Mouse (Mus musculus) neural tube, embryonic 14.5 days (tissue): Measurements from ENCODE around the gene Gm49320. TPM values are rescaled to one million over a fixed set of nuclear protein-coding genes. Genes with fewer than 3 reads are reported as not detected.

ENCODE experiments used
- ATAC-seq: fragments of 200-750 bp; cut with Nextera tagmentation; 2 replicates; pipeline ENCODE4 v1.8.0; 2017; ENCODE audit warnings: low read depth, mild to moderate bottlenecking, moderate TSS enrichment, moderate library complexity
- H3K27ac ChIP-seq: fragments of 300-500 bp; sonication (generic); 2 replicates; pipeline ENCODE4 v1.5.1; 2014; ENCODE audit warnings: low read depth, mild to moderate bottlenecking, control low read depth, low read length, moderate library complexity, mixed read lengths
- H3K27me3 ChIP-seq: fragments of 300-500 bp; sonication (generic); 2 replicates; pipeline ENCODE4 v1.6.1; 2014; ENCODE audit warnings: low read length; ENCODE audit not compliant: control insufficient read depth, insufficient read depth
- H3K36me3 ChIP-seq: fragments of 300-500 bp; sonication (generic); 2 replicates; pipeline ENCODE4 v1.6.1; 2014; ENCODE audit warnings: low read length, mixed read lengths; ENCODE audit not compliant: control insufficient read depth, insufficient read depth
- H3K4me1 ChIP-seq: fragments of 300-500 bp; sonication (generic); 2 replicates; pipeline ENCODE4 v1.6.1; 2014; ENCODE audit warnings: low read length; ENCODE audit not compliant: control insufficient read depth, insufficient read depth
- H3K4me2 ChIP-seq: fragments of 300-500 bp; sonication (generic); 2 replicates; pipeline ENCODE4 v1.6.1; 2014; ENCODE audit warnings: mild to moderate bottlenecking, low read depth, low read length, control low read depth
- H3K4me3 ChIP-seq: fragments of 300-500 bp; sonication (generic); 2 replicates; pipeline ENCODE4 v1.5.1; 2014; ENCODE audit warnings: low read depth, low read length, control low read depth, mixed read lengths
- H3K9ac ChIP-seq: fragments of 300-500 bp; sonication (generic); replicated peaks from 2 replicates; pipeline ENCODE4 v1.6.1; 2014; ENCODE audit warnings: low read depth, mild to moderate bottlenecking, control low read depth, low read length, mixed read lengths
- H3K9me3 ChIP-seq: fragments of 300-500 bp; sonication (generic); 2 replicates; pipeline ENCODE4 v1.6.1; 2016; ENCODE audit warnings: low read length; ENCODE audit not compliant: control insufficient read depth
- WGBS: fragments of 180-500 bp; shearing (Covaris S2); extraction: QIAGEN DNeasy Blood & Tissue Kit; methylation state at CpG from one replicate; pipeline ENCODE4 v1.1.7; 2014; 5-methylcytosine and 5-hydroxymethylcytosine counted together
- polyA plus RNA-seq: library from polyadenylated mRNA; unstranded; fragments of >200 nt; fragmentation: Nextera tagmentation; extraction: Ambion mirVana; gene quantifications from 2 replicates; pipeline ENCODE4 v1.2.1, GENCODE M21; 2014

Gm49320 gene
- polyA plus RNA-seq, 1 experiment from 2014 or later: 1.3 TPM

- peak; percentile 92 for ATAC-seq
- Histone ChIP-seq H3K9me3 (no peaks in the 10 kb centered on the region), H3K4me2 (peak within 1 kb of the TSS; percentile 94), H3K36me3 (peaks cover 11% of the 10 kb centered on the region; the same call in 1 of the 2 replicates), H3K9ac (peak within 1 kb of the TSS; percentile 95), H3K27me3 (no peaks in the 10 kb centered on the region), H3K4me1 (peaks cover 33% of the 10 kb centered on the region), H3K4me3 (peak within 1 kb of the TSS; percentile 73), H3K27ac (peak within 1 kb of the TSS; percentile 94)
- under 1% methylated on average over 44 of the region's 44 CpGs for WGBS
Observed at GRCm38 (mm10) chr8:4216791-4217621, 21.7 kb upstream of the Gm49320 start, which contains the start of gene Prr36. TSS of gene Prr36 (minus strand) at chr8:4217459.

- ATAC-seq: no peak
- Histone ChIP-seq H3K27ac (no peak overlapping the region), H3K9me3 (no peaks in the 10 kb centered on the region), H3K4me3 (no peak overlapping the region), H3K9ac (no peak overlapping the region), H3K4me1 (peaks cover 12% of the 10 kb centered on the region), H3K4me2 (no peak overlapping the region), H3K27me3 (no peaks in the 10 kb centered on the region), H3K36me3 (peaks cover 5% of the 10 kb centered on the region; the same call in 1 of the 2 replicates)
- WGBS: 93% methylated on average over 3 of the region's 3 CpGs
Observed at GRCm38 (mm10) chr8:4219617-4220016, 19.0 kb upstream of the Gm49320 start.

- ATAC-seq: no peak
- no peak overlapping the region for H3K4me2 ChIP-seq
- H3K9ac ChIP-seq: no peak overlapping the region
- H3K4me1 ChIP-seq: no peaks in the 10 kb centered on the region
- H3K9me3 ChIP-seq: no peaks in the 10 kb centered on the region
- H3K36me3 ChIP-seq: no peaks in the 10 kb centered on the region
- no peak overlapping the region for H3K4me3 ChIP-seq
- H3K27me3 ChIP-seq: no peaks in the 10 kb centered on the region
- no peak overlapping the region for H3K27ac ChIP-seq
Observed at GRCm38 (mm10) chr8:4222059-4222458, 16.6 kb upstream of the Gm49320 start.

DNA sequence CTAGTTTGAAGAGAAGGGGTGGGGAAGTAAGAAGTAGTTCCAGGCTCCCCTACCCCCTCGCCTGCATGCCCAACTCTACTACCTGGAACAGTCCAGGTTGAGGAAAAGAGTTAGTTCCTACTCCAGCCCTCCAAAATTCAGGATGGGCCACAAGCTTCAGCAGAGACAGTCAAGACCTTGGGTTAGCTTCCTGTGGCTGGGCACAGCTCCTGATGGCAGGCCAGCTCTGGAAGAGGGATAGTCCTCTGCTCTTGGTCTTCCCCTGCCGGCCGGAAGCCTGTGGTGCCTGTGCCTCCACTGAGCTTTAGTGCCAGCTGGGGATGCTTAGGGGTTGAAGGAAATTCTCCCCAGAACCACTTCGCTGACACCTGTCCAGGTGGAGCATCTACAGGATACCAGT lies 12.3 kb upstream of the Gm49320 start:
- 22% methylated on average over 4 of the region's 4 CpGs for WGBS
- Histone ChIP-seq H3K36me3 (no peaks in the 10 kb centered on the region), H3K9me3 (no peaks in the 10 kb centered on the region), H3K9ac (no peak overlapping the region), H3K27me3 (0 out of 2 replicates have a peak, but pooled peaks cover 2% of the 10 kb centered on the region), H3K4me1 (no peaks in the 10 kb centered on the region), H3K4me3 (no peak overlapping the region), H3K27ac (no peak overlapping the region), H3K4me2 (peak overlapping the region; percentile 9; the same call in 1 of the 2 replicates)
- no peak for ATAC-seq

DNA sequence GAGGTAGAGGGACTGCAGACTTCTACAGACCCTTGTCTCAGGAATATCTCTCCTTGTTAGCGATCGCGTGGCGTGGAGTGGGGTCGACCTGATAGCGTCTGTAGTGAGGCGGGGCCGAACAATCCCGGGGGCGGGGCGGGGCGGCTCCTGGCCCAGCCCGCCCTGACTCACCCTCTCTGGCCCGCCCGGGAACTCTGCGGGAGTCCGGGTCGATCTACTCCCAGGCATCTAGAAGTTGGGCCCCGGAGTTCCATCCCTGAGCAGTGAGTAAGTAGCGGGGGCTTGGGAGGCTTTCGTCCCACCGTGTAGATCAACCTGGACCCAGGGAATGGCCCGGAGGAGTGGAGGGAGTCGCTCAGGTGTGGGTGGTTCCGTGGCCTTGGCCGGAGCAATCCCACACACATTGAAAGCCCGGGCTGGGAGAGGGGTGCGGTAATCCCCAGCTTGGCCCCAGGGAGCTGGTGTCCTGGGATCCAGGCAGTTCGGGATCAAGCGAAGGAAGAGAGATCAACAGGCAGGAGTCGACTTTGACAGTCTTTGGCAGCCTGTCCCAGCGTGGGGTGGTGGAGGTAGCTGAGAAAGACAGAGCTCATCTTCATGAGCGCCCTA lies 11.8 kb upstream of the Gm49320 start, which contains the start of gene Lrrc8e:
Gene Lrrc8e, plus strand, starts transcription at position 89 of the 609 bp plus-strand sequence.
- Histone ChIP-seq H3K9me3 (no peaks in the 10 kb centered on the region), H3K36me3 (no peaks in the 10 kb centered on the region), H3K27me3 (0 out of 2 replicates have a peak, but pooled peaks cover 2% of the 10 kb centered on the region), H3K4me2 (peak within 1 kb of the TSS; percentile 9; the same call in 1 of the 2 replicates), H3K4me3 (no peak within 1 kb of the TSS), H3K4me1 (no peaks in the 10 kb centered on the region), H3K9ac (no peak within 1 kb of the TSS), H3K27ac (no peak within 1 kb of the TSS)
- WGBS: 5% methylated on average over 30 of the region's 33 CpGs
- ATAC-seq: no peak; the same call in 1 of the 2 replicates

DNA sequence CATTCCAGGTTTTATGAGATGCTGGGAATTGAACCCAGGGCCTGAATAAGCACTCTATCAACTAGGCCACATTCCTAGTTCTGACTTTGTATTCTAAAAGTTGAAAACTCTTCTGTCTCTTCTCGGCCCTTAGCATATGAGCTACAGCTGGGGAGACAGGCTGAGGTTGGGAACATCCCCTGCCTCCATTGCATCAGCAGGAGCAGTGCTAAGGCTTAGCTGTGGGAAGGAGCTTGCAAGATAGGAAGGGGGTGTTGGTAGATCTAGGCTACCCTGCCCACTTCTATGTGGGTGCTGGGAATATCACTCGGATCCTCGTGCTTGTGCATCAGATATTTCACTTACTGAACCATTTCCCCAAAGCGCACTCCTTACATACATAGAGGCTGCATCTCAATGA lies 10.7 kb upstream of the Gm49320 start:
- H3K4me1 ChIP-seq: no peaks in the 10 kb centered on the region
- 0 out of 2 replicates have a peak, but pooled peaks cover 2% of the 10 kb centered on the region for H3K27me3 ChIP-seq
- 92% methylated on average over 4 of the region's 4 CpGs for WGBS
- H3K4me3 ChIP-seq: no peak overlapping the region
- no peak overlapping the region for H3K4me2 ChIP-seq
- no peaks in the 10 kb centered on the region for H3K9me3 ChIP-seq
- ATAC-seq: no peak
- H3K9ac ChIP-seq: no peak overlapping the region
- no peak overlapping the region for H3K27ac ChIP-seq
- H3K36me3 ChIP-seq: no peaks in the 10 kb centered on the region

DNA sequence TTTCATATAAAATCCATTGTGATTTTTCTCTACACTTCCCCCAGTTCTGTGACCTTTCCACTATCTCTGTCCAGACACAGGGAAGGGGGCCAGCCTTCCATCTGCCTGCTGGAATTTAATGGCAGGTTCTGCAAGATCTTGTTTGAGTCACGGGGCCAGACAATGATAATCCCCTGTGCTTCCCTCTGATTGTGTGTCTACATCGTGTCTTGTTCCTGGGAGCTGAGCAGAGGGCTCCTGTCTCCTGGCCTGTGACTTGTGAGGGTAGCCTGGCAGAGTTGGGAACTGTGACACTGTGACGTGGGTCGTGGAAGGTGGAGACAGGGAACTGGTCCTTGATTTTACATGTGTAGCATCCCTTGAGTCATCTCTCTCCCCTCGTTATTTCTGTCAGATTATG lies 8.9 kb upstream of the Gm49320 start:
- no peaks in the 10 kb centered on the region for H3K4me1 ChIP-seq
- no peak overlapping the region for H3K9ac ChIP-seq
- 72% methylated on average over 5 of the region's 5 CpGs for WGBS
- H3K9me3 ChIP-seq: no peaks in the 10 kb centered on the region
- no peak overlapping the region for H3K4me3 ChIP-seq
- no peak overlapping the region for H3K4me2 ChIP-seq
- H3K27me3 ChIP-seq: 0 out of 2 replicates have a peak, but pooled peaks cover 2% of the 10 kb centered on the region
- H3K27ac ChIP-seq: no peak overlapping the region
- no peak for ATAC-seq
- H3K36me3 ChIP-seq: no peaks in the 10 kb centered on the region

DNA sequence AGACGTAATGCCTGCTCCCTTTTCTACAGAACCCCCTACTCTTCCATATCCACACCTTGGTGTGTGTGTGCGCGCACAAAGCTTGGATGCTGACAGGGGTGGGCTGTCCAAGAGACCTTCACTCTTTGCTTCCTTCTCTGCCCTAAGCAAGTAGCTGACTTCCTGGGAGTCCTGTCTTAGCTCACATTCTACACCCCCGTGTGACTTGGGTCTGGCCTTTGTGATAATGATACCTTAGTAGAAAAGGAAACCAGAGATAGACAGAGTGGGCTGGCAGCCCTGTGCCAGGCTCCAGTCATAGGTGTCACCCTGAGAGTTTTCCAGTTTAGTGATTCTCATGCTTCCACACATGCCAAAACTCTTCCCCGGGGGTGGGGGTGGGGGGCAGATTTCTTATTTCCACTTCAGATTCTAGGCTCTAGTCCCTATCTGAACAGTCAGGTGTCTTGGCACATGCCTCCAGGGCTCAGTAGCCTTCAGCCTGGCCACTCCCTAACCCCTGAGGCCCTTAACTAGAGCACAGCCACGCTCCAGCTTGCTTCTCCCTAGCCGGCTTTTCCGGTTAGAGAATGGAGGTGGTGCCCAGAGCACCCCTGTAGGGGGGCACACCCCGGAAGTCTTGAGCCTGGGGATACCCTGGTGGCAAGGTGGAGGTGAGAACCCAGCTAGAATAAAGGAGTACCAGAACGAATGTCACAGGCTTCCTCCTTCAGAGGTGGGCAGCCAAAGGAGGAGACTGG lies 7.9 kb upstream of the Gm49320 start:
- no peaks in the 10 kb centered on the region for H3K36me3 ChIP-seq
- H3K4me3 ChIP-seq: no peak overlapping the region
- WGBS: 60% methylated on average over 10 of the region's 10 CpGs
- H3K4me1 ChIP-seq: no peaks in the 10 kb centered on the region
- H3K9me3 ChIP-seq: no peaks in the 10 kb centered on the region
- no peak for ATAC-seq
- no peak overlapping the region for H3K27ac ChIP-seq
- no peak overlapping the region for H3K4me2 ChIP-seq
- no peak overlapping the region for H3K9ac ChIP-seq
- H3K27me3 ChIP-seq: 0 out of 2 replicates have a peak, but pooled peaks cover 2% of the 10 kb centered on the region
